Mouse (Mus musculus) testis, adult 2 months (tissue): ENCODE measurements around the gene Zfp879. TPM values are rescaled to one million over a fixed set of nuclear protein-coding genes. Genes with fewer than 3 reads are reported as not detected.

Experiments used
- H3K27ac ChIP-seq: fragments of 200-500 bp; 2 replicates; pipeline ENCODE4 v1.5.1; 2012; ENCODE audit warnings: low read depth, low read length; ENCODE audit not compliant: control insufficient read depth, insufficient read depth
- H3K27me3 ChIP-seq: fragments of 200-500 bp; 2 replicates; pipeline ENCODE4 v1.6.1; 2012; ENCODE audit warnings: mild to moderate bottlenecking, low read length, moderate library complexity; ENCODE audit not compliant: control insufficient read depth, insufficient read depth
- H3K36me3 ChIP-seq: fragments of 200-500 bp; 2 replicates; pipeline ENCODE4 v1.6.1; 2012; ENCODE audit warnings: mild to moderate bottlenecking, low read length; ENCODE audit not compliant: control insufficient read depth, insufficient read depth
- H3K4me1 ChIP-seq: fragments of 200-500 bp; 2 replicates; pipeline ENCODE4 v1.6.1; 2012; ENCODE audit warnings: low read length; ENCODE audit not compliant: control insufficient read depth, insufficient read depth
- H3K4me3 ChIP-seq: fragments of 200-500 bp; 2 replicates; pipeline ENCODE4 v1.5.1; 2012; ENCODE audit warnings: low read depth, mild to moderate bottlenecking, low read length, moderate library complexity, mixed read lengths; ENCODE audit not compliant: control insufficient read depth
- CTCF ChIP-seq: fragments of 200-500 bp; IDR thresholded peaks from 2 replicates; pipeline ENCODE4 v1.5.1; 2012; ENCODE audit warnings: low read depth, mild to moderate bottlenecking, inconsistent platforms, low read length, moderate library complexity; ENCODE audit not compliant: control insufficient read depth, insufficient read depth, insufficient replicate concordance
- POLR2A ChIP-seq: fragments of 200-500 bp; IDR thresholded peaks from 2 replicates; pipeline ENCODE4 v1.6.1; 2012; ENCODE audit warnings: low read depth, mild to moderate bottlenecking, inconsistent platforms, low read length, moderate library complexity; ENCODE audit not compliant: control insufficient read depth
- polyA plus RNA-seq: library from polyadenylated mRNA; depleted of rRNA; stranded (reverse); fragments of >200 nt; gene quantifications from 2 replicates; pipeline ENCODE4 v1.2.3, GENCODE M21; 2012; rRNA removed

The Zfp879 gene
- 0.58 and 0.60 TPM in 2 replicates for polyA plus RNA-seq

DNA sequence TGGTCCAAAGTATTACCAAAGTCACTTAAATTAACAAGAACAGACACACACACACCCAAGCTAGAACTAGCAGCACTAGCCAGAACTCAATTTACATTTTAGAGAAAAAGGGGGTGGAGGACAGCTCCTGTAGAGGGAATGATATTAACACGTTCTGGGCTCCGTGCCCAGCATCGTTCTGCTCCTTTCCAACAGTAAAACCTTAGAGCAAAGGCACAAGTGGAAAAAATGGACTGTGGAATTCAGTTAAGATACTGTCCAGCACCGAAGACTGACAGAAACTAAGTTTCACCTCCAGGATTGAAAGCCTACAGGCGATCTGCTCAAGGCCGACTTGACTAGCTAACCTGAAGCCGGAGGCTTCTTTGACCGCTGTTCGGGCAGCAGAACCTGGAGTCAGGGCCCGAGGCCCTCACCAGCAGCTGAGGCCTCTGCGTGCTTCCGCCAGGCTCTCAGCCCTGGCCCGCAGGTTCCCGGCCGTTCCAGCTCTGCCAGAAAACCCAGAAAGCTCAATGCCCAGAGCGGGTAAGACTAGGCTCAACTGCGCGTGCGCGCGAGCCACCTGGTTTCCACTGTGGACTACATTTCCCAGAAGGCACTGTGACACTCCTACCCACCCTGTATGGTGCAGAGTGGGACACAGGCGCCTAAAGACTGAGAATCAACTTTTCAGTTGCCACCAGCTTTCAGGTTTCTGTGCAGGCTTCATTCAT lies at the start of gene Zfp879:
TSS of gene Zfp879 (minus strand) at position 530 of the 713 bp plus-strand sequence.
- no peaks in the 10 kb centered on the region for H3K27me3 ChIP-seq
- TF ChIP-seq POLR2A (peak; percentile 74), CTCF (no peak)
- H3K36me3 ChIP-seq: no peaks in the 10 kb centered on the region
- peak within 1 kb of the TSS; percentile 71 for H3K27ac ChIP-seq
- peaks cover 12% of the 10 kb centered on the region for H3K4me1 ChIP-seq
- H3K4me3 ChIP-seq: peak within 1 kb of the TSS; percentile 89

DNA sequence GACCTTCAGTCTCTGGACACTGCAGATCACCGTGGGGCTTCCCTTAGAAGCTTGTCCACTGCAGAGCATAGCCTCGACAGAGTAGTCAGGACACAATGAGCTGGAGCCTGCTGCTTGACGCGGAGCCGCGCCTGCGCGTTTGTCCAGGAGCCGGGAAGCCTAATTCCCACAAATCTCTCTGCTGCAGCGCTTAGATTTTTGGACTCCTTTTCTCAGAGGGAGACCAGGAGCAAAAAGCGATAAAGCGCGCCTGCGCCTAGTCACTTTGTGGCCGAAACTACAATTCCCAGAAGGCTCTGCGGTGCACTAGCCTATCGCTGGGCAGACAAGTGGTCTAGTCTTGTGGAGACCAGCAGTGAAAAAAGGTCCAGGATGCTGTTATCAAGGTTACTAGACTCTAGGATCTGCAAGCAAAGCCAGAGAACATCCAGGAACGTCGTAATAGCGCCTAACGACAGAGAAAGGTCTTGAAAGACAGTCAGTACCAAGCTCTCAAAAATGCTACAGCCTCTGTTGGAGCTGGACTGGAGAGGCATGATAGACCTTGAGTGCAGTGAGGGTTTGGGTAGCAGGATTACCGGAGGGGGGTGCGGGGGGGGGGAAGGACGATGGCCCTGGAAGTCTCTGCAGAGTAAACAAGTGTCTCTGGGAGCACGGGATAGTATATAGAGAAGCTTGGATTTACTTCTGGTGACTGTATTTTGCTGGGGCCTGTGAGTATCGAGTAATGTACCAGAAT lies 46.2 kb upstream of the Zfp879 start, which contains the start of gene Zfp454:
TSS of gene Zfp454 (minus strand) at position 262 of the 739 bp plus-strand sequence.
- Histone ChIP-seq H3K36me3 (no peaks in the 10 kb centered on the region), H3K27me3 (no peaks in the 10 kb centered on the region), H3K4me1 (peaks cover 6% of the 10 kb centered on the region), H3K27ac (no peak within 1 kb of the TSS), H3K4me3 (peak within 1 kb of the TSS; percentile 23)
- TF ChIP-seq CTCF: no peak
- TF ChIP-seq POLR2A: no peak

DNA sequence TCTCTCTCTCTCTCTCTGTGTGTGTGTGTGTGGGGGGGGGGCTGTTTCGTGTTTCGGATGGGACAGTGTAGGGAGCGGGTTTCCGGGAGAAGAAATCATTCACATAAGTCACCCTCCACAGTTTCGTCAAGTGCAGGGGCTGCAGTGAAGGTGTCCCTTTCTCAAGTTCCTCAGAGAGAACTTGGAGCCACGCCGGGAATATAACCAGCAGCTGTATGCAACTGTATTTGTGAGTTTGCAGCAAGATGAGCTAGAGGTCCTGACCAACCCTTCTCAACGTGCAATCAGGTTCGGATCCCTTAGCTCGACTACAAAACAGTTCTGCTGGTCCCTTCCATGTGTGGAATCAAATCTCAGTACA lies 45.6 kb upstream of the Zfp879 start:
- H3K4me1 ChIP-seq: peaks cover 6% of the 10 kb centered on the region
- no peak for TF ChIP-seq CTCF
- TF ChIP-seq POLR2A: no peak
- H3K36me3 ChIP-seq: no peaks in the 10 kb centered on the region
- peak overlapping the region; percentile 23 for H3K4me3 ChIP-seq
- no peak overlapping the region for H3K27ac ChIP-seq
- H3K27me3 ChIP-seq: no peaks in the 10 kb centered on the region

DNA sequence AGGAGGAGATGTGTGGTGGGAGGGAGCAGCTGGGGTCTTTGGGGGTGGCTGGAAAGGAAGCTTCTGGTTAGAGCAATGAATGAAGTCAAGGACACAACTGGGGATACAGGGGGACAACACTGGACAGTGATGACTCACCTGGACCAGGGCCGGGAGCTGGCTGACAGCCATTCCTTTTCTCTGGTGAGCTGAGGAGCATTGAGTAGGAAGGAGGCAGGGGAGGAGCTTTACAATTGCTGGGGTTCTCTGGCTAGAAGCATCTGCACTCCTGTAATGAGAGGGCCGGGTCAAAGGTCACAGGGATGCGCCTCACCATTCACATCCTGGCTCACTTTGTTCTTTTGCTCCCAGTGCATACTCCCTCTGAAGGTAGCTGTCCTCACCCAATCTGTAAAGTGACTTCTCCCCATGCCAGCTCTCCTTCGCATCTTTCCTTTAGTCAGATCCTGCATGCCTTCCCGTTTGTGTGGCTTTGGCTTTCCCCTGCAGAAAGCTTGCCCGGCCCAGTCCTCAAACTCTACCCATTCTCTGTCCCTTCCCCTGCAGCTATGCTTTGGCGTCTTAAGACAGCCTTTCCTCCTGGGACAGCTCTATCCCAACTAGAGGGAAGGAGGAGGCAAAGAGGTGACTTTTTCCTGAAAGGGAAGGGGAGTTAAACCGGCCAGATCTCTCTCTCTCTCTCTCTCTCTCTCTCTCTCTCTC lies 45.0 kb upstream of the Zfp879 start:
- TF ChIP-seq POLR2A: no peak
- TF ChIP-seq CTCF: no peak
- H3K27me3 ChIP-seq: no peaks in the 10 kb centered on the region
- no peak overlapping the region for H3K27ac ChIP-seq
- no peaks in the 10 kb centered on the region for H3K36me3 ChIP-seq
- H3K4me1 ChIP-seq: peaks cover 6% of the 10 kb centered on the region
- H3K4me3 ChIP-seq: no peak overlapping the region

DNA sequence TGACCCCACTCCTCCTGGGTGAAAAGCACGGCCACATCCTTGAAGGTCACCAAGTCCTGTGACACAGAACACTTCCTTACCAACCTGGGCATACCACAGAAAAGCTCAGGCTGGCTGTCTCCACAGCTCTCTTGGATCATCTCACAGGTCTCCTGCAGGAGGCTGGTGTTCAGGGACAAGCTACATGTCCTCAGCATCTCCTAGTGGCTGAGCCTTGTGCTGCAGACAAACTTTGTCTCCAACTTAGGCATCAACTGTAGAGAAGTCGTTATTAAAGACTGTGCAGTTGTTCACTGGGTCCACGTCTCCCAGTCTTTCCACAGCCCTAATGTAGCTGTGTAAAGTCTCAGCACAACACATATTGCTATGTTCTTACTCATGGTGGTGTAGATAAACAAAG lies 42.4 kb upstream of the Zfp879 start:
- Histone ChIP-seq H3K27ac (no peak overlapping the region), H3K4me3 (no peak overlapping the region), H3K27me3 (no peaks in the 10 kb centered on the region), H3K36me3 (no peaks in the 10 kb centered on the region), H3K4me1 (peaks cover 6% of the 10 kb centered on the region)
- TF ChIP-seq POLR2A (no peak), CTCF (no peak)

DNA sequence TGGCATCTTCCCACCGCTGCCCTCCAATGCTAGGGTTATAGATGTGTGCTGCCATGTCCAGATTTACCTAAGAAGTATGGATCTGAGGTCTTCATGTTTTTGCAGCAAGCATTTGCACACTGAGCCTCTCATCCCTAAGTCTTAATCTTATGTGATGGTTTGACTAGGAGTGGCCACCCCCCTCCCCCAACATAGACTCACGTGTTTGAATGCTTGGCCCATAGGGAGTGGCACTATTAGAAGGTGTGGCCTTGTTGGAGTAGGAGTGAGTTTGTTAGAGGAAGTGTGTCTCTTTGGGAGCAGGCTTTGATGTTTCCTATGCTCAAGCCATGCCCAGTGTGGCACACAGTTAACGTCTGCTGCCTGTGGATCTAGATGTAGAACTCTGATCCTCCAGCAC lies 37.3 kb upstream of the Zfp879 start:
- Histone ChIP-seq H3K27me3 (no peaks in the 10 kb centered on the region), H3K27ac (no peak overlapping the region), H3K4me3 (no peak overlapping the region), H3K4me1 (no peaks in the 10 kb centered on the region), H3K36me3 (no peaks in the 10 kb centered on the region)
- TF ChIP-seq POLR2A: no peak
- TF ChIP-seq CTCF: no peak

DNA sequence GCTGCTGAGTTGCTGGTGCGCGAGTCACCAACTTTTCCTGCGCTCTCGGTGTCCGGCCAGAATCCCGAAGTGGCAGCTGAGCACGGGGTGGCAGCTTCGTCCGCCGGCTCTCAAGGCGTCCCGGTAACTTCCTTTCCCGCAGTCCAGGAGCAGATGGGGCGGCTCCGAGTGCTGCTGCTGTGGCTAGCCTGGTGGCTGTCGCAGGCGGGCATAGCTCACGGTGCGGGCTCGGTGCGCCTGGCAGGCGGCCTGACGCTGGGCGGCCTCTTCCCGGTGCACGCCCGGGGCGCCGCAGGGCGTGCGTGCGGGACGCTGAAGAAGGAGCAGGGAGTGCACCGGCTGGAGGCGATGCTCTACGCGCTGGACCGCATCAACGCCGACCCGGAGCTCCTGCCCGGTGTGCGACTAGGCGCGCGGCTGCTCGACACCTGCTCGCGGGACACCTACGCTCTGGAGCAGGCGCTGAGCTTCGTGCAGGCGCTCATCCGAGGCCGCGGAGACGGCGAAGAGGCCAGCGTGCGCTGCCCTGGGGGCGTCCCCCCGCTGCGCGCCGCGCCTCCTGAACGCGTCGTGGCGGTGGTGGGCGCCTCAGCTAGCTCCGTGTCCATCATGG lies 9.7 kb upstream of the Zfp879 start:
- no peaks in the 10 kb centered on the region; the same call in 1 of the 2 replicates for H3K27me3 ChIP-seq
- peaks cover 11% of the 10 kb centered on the region for H3K4me1 ChIP-seq
- H3K27ac ChIP-seq: no peak overlapping the region
- H3K4me3 ChIP-seq: peak overlapping the region; percentile 51
- TF ChIP-seq CTCF: no peak
- no peak for TF ChIP-seq POLR2A
- H3K36me3 ChIP-seq: no peaks in the 10 kb centered on the region
